Comparison of ENCODE assay signal across 19 mouse cellular contexts in the genomic region with DNA sequence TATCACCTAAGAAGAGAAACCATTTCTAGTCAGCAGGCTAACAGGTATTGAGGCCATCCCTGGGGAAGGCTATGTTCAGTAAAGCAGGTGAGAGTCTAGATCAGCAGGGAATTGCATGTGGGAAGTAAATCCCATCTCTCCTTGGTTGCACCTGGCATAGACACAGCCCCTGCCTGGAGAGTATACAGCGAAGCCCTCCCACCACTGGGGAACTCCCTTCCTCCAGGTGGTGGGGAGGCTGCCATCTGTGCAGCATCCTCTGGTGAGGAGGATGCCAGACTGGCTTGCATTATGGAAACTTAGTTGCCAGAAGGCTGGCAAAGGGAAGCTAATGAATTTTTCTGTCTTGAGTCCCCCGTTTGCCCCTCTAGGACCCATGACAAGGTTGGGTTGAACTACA. TPM values are rescaled to one million over a fixed set of nuclear protein-coding genes. Genes with fewer than 3 reads are reported as not detected.
DNase-seq lines count a peak whose midpoint lies in the region; ATAC-seq lines count a peak whose summit lies in the region.
"Had no signal": no experiment of that assay in that cellular context is flagged by ENCODE, and none has a peak within 500 bp of the region (broad histone marks: within the 10 kb centered on the region; RNA-seq: fewer than 3 reads in every experiment).

No protein-coding gene starts in this region.

- DNase-seq in forebrain, embryonic 14.5 days (ENCODE audit: low spot score), result peak; percentile 74
- DNase-seq in forebrain, embryonic 10.5 days (ENCODE audit: extremely low spot score, low spot score), result no peak
- peak; percentile 79 for DNase-seq in brain, adult 2 months (ENCODE audit: low read depth, low spot score)
- DNase-seq in layer of hippocampus, adult 18-20 months (ENCODE audit: low spot score in 2 of 2), result peak; percentile 53 to 68
- DNase-seq in left cerebral cortex, postnatal 36 days (ENCODE audit: low spot score in 2 of 2), result peak; percentile 70 to 79
- no peak for DNase-seq in spleen, postnatal 36 days (ENCODE audit: low spot score in 2 of 2)
- no peak for DNase-seq in thymus, postnatal 14 days
- DNase-seq in lung, postnatal 36 days, result no peak
- DNase-seq: B cell, adult 2 months; heart, adult 18-20 months; spleen, adult 18-20 months; thymus, postnatal 4 days had no signal

- ATAC-seq in forebrain, embryonic 14.5 days, result peak; percentile 83
- ATAC-seq: midbrain, embryonic 15.5 days; Patski had no signal

- no peak overlapping the region for H3K27ac ChIP-seq in forebrain, embryonic 14.5 days (ENCODE audit: low read depth, low read length)
- no peak overlapping the region for H3K27ac ChIP-seq in forebrain, embryonic 10.5 days
- H3K27ac ChIP-seq: heart, embryonic 15.5 days; kidney, postnatal 0 days; lung, embryonic 15.5 days; midbrain, embryonic 15.5 days had no signal

- 65% methylated on average over 2 of the region's 2 CpGs for WGBS in forebrain, embryonic 14.5 days
- WGBS in forebrain, embryonic 10.5 days, result 86% methylated on average over 2 of the region's 2 CpGs

- 0 out of 2 replicates have a peak, but pooled peaks cover 3% of the 10 kb centered on the region for H3K4me1 ChIP-seq in forebrain, embryonic 14.5 days (ENCODE audit: control insufficient read depth, insufficient read depth, low read length)
- H3K4me1 ChIP-seq in forebrain, embryonic 10.5 days, result no peaks in the 10 kb centered on the region
- H3K4me1 ChIP-seq: heart, embryonic 15.5 days; lung, embryonic 15.5 days; midbrain, embryonic 15.5 days had no signal

- H3K27me3 ChIP-seq in forebrain, embryonic 14.5 days (replicated peaks; ENCODE audit: control insufficient read depth, insufficient read depth, low read length), result no peaks in the 10 kb centered on the region
- H3K27me3 ChIP-seq in forebrain, embryonic 10.5 days (ENCODE audit: poor library complexity, severe bottlenecking), result peaks cover 13% of the 10 kb centered on the region
- H3K27me3 ChIP-seq: heart, embryonic 15.5 days; lung, embryonic 15.5 days; midbrain, embryonic 15.5 days; Patski had no signal

- H3K4me3 ChIP-seq in forebrain, embryonic 14.5 days (ENCODE audit: low read depth, low read length), result no peak overlapping the region
- H3K4me3 ChIP-seq in forebrain, embryonic 10.5 days, result no peak overlapping the region
- H3K4me3 ChIP-seq: heart, embryonic 15.5 days; lung, embryonic 15.5 days; midbrain, embryonic 15.5 days had no signal

- H3K9me3 ChIP-seq in forebrain, embryonic 14.5 days (replicated peaks; ENCODE audit: control insufficient read depth, low read length), result no peaks in the 10 kb centered on the region
- H3K9me3 ChIP-seq in forebrain, embryonic 10.5 days, result peaks cover 6% of the 10 kb centered on the region; the same call in 1 of the 2 replicates
- H3K9me3 ChIP-seq: heart, embryonic 15.5 days; lung, embryonic 15.5 days; midbrain, embryonic 15.5 days had no signal

- H3K9ac ChIP-seq in forebrain, embryonic 14.5 days (ENCODE audit: low read length), result no peak overlapping the region
- H3K9ac ChIP-seq: heart, embryonic 15.5 days; lung, embryonic 15.5 days; midbrain, embryonic 15.5 days had no signal

- H3K36me3 ChIP-seq in forebrain, embryonic 14.5 days (ENCODE audit: control insufficient read depth, insufficient read depth, low read length), result no peaks in the 10 kb centered on the region
- H3K36me3 ChIP-seq in forebrain, embryonic 10.5 days (replicated peaks), result no peaks in the 10 kb centered on the region
- H3K36me3 ChIP-seq: heart, embryonic 15.5 days; lung, embryonic 15.5 days; midbrain, embryonic 15.5 days had no signal

- H3K4me2 ChIP-seq in forebrain, embryonic 14.5 days (ENCODE audit: low read length), result no peak overlapping the region
- H3K4me2 ChIP-seq: heart, embryonic 15.5 days; liver, embryonic 11.5 days; lung, embryonic 15.5 days; midbrain, embryonic 15.5 days had no signal

- intact Hi-C loops in left cerebral cortex, postnatal 36 days (cut with DNase I), result no loop called here

RNA-seq across cellular contexts. Expression of gene Wwc1, which starts 11.5 kb away (rescaled TPM):
- 10.4 and 11.1 TPM in 2 replicates for polyA plus RNA-seq in forebrain, embryonic 14.5 days (2014; fragmentation: Nextera tagmentation; extraction: Ambion mirVana)
- polyA plus RNA-seq in forebrain, embryonic 10.5 days (2016; fragmentation: Nextera tagmentation; extraction: Ambion mirVana), result 4.2 and 4.9 TPM in 2 replicates
- 100 to 1,000 TPM in 1 of 2 experiments, 10 to 100 TPM in 1; 99.4 to 107 TPM for total RNA-seq in layer of hippocampus, adult 18-20 months (2021)
- total RNA-seq in left cerebral cortex, postnatal 36 days (2021), result 100 to 1,000 TPM; 124 to 144 TPM
- total RNA-seq: common myeloid progenitor, adult 5-6 weeks had no signal

Comparison
In these comparisons a context has a peak if more than half of its experiments do, and no peak if none do; other contexts are left out.
1. DNase-seq: peak in forebrain, embryonic 14.5 days (single experiment), brain, adult 2 months (single experiment), layer of hippocampus, adult 18-20 months (2 of 2) and left cerebral cortex, postnatal 36 days (2 of 2); none in forebrain, embryonic 10.5 days (single experiment), spleen, postnatal 36 days (0 of 2), thymus, postnatal 14 days (single experiment) and lung, postnatal 36 days (single experiment).